Mouse (Mus musculus): Measurements from ENCODE around the gene Mfsd4b4. TPM values are rescaled to one million over a fixed set of nuclear protein-coding genes. Genes with fewer than 3 reads are reported as not detected.

Mfsd4b4 gene
- 2.5 and 2.6 TPM in 2 replicates for polyA plus RNA-seq (2015; fragmentation: Nextera tagmentation; extraction: Ambion mirVana)

DNA sequence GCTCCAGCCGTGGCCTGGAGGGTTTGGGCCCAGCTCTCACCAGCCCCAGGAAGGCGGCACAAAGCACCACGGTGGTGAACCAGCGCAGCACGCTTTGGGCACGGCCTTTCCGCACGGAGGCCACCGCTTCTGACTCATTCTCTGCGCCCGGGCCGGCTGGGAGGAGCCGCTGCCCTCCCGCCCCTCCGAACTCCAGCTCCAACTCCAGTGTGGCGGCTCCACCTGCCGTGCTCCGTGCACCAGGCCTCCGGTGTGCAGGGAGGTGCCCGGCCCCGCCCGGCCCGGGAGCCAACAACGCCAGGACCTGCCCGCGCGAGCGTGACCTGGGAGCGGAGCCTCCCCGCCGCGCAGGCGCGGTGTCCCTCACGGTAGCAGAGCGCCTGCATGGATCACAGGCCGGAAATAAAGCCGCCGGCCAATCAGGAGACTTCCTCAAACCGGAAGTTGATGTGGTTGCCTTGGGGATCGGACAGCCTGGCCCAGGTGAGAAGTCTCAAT is at the start of gene Mfsd4b4:
Gene Mfsd4b4, minus strand, starts transcription at position 365 of the 498 bp plus-strand sequence.

GRCm38 (mm10) chr10:39926616-39927139 is 27.6 kb upstream of the Mfsd4b4 start, which contains the start of gene Mfsd4b2:
Gene Mfsd4b2, minus strand, starts transcription at chr10:39926923.

Other genes with a start within 250 kb of the Mfsd4b4 start
- 9.8 and 10.2 TPM in 2 replicates for gene Rev3l, start 167.1 kb downstream of the Mfsd4b4 start, polyA plus RNA-seq (2015; fragmentation: Nextera tagmentation; extraction: Ambion mirVana)
- gene Mfsd4b2, start 27.7 kb upstream of the Mfsd4b4 start, polyA plus RNA-seq (2015; fragmentation: Nextera tagmentation; extraction: Ambion mirVana), result not detected in 2 replicates
- 0.58 and 0.70 TPM in 2 replicates for gene Mfsd4b3, start 60.9 kb upstream of the Mfsd4b4 start, polyA plus RNA-seq (2015; fragmentation: Nextera tagmentation; extraction: Ambion mirVana)
- 0.05 and 0.07 TPM in 2 replicates for gene Mfsd4b5, start 87.4 kb upstream of the Mfsd4b4 start, polyA plus RNA-seq (2015; fragmentation: Nextera tagmentation; extraction: Ambion mirVana)
- not detected in 2 replicates for gene Mfsd4b1, start 126.0 kb upstream of the Mfsd4b4 start, polyA plus RNA-seq (2015; fragmentation: Nextera tagmentation; extraction: Ambion mirVana)
- 8.5 and 8.6 TPM in 2 replicates for gene Slc16a10, start 243.0 kb upstream of the Mfsd4b4 start, polyA plus RNA-seq (2015; fragmentation: Nextera tagmentation; extraction: Ambion mirVana)